Mouse (Mus musculus): ENCODE data around the gene Guca1a.

DNA sequence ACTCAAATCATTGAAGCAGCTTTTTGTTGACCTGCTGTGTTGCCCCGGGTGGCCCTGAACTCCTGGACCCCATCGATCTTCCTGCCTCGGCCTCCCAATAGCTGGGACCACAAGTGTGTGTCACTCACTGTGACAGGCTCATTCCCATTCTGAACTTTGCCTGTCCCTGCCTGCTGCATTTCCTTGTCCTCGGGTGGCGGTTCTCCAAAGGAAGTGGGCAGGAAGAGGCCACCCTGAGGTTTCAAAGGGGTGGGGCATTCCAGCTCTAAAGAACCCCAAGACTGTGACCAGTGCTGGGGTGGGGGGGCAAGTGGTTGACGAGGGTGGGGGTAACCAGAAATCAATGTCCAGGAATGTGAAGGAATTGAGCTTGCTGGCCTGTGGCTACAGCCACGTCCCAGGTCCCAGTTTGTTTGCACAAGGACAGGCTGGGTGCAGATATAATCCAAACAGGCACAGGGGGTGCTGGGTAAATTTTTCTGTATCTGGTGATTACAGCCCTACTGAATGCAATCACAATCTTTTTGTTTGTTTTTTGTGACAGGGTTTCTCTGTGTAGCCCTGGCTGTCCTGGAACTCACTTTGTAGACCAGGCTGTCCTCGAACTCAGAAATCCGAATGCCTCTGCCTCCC is 39.1 kb upstream of the Guca1a start:
- TF ChIP-seq EP300 (optimal IDR thresholded peaks at IDR 0.05), result no peak
- no peak for TF ChIP-seq CTCF (IDR thresholded peaks at IDR 0.05; ENCODE audit: low read depth)

Data from stomach, postnatal 0 days (tissue).